Mouse (Mus musculus) liver (tissue): ENCODE results near the gene Mybl2.

Experiments used
- DNase-seq: peaks from one replicate; pipeline ENCODE4 v3.0.0-alpha.2; 2020; ENCODE audit warnings: mixed read lengths

Gene Mybl2

GRCm38 (mm10) chr2:163073023-163073757 is 18.7 kb downstream of the Mybl2 start:
- DNase-seq: no peak

DNA sequence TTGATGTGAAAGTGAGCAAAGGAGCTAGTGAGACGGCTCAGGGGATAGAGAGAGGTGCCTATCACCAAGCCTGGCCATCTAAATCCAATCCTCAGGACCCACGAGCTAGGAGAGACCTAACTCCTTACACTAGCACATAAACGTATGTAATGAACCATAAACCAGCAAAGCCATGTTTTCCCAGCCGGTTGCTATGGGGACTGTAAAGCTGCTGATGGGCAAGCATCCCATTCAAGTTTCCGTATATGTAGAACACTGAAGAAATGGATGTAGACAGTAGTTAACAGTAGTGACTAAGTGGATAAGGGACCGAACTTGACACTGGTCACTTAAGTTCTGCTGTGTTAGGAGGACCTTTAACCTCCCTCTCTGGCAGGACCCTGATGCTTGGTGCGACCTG is 19.5 kb downstream of the Mybl2 start:
- DNase-seq: no peak

DNA sequence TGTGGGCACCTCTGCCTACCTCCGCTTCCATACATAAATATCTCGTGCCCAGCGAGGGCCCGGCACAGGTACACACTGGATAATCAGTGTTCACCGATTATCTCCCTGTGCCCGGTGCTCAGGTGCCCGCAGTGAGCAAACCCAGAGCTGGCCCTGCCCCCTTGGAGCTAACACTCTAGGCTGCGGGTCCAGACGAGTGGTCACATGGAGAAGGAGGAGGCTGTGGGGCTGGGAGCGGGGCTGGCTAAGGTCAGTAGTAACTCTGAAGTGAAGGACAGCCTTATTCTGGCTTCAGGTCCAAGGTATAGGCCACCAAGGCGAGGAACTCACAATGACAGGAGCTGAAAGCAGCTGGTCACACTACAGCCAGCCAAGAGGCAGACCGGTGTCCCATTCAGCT is 20.3 kb downstream of the Mybl2 start:
- no peak for DNase-seq

DNA sequence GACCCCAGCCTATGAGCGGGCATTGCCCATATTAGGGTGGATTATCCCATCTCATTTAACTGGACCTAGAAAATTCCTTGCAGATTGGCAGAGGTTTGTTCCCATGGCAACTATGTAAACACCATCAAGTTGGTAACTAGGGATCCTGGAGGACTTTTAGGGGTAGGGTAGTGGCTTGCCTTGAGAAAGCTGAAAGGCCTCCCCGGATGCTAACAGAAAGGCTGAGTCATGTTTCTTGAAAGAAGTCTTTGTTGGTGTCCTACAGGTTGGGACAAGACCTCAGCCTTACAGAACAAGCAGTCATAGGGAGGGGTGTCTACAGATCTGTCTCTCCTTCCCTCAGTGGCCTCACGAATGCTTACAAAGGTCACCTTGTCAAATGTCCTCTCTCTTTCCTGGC is 20.7 kb downstream of the Mybl2 start:
- DNase-seq: no peak

GRCm38 (mm10) chr2:163079041-163079440 is 24.6 kb downstream of the Mybl2 start:
- DNase-seq: no peak

- peak; percentile 19 for DNase-seq
These were observed 28.1 kb downstream of the Mybl2 start for GRCm38 (mm10) chr2:163082591-163082990.

GRCm38 (mm10) chr2:163084519-163084918 is 30.0 kb downstream of the Mybl2 start:
- DNase-seq: no peak

DNA sequence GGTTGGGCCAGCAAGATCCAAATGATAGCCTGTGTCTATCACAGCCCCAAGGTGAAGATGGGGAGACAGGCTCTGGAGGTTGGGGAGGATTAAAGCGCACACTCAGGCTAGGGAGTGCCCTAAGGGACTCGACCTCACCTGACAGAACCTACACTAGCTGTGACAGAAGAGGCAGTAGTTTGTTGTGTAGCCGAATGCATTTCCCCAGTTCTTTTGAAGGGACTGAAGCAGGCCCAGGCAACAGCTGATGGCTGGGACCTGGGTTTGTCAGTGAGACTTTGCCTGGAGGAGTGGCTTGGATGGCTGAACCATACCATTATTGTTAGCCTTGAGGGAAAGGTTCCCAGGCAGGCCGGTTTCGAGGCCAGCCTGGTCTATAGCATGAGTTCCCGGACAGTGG is 30.6 kb downstream of the Mybl2 start:
- no peak for DNase-seq

DNA sequence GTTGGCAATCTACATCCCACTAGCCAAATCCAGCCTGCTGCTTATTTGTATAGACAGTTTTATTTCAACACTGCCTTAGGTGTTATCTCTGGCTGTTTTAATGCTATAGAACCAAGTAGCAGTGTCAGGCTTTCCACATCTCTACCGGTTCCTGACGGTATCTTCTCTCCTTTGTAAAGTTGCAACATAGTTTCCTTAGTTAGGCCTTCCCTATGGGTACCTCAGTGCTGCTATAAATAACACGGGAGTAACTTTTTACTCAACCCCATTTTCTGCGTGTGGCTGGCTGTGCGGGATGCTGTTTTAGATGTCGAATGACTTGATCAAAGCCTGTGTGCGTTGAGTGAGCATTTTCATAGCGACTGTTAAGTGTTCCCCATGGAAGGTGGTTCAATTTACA is 32.1 kb downstream of the Mybl2 start:
- no peak for DNase-seq

GRCm38 (mm10) chr2:163087728-163088127 is 33.2 kb downstream of the Mybl2 start, which contains the start of gene Gtsf1l:
TSS of gene Gtsf1l (minus strand) at chr2:163087855.
- no peak for DNase-seq

GRCm38 (mm10) chr2:163089475-163090123 is 35.1 kb downstream of the Mybl2 start:
- peak; percentile 34 for DNase-seq

DNA sequence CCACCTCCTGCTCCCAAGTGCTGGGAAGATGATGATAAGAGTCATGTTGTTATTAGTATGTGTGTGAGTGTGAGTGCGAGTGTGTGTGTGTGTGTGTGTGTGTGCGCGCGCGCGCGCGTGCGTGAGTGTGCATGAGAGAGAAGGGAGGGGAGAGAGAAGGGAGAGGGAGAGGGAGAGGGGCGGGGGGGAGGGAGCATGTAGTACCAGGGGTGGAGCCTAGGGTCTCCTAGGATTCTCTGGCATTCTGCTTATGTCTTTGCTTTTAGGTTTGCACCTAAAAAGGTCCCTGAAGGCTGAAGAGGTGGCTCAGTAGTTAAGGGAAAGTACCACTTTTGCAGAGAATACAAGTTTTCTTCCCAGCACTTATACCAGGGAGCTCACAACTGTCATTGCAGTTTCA is 40.4 kb downstream of the Mybl2 start:
- DNase-seq: no peak

GRCm38 (mm10) chr2:163095784-163096183 is 41.3 kb downstream of the Mybl2 start:
- no peak for DNase-seq

GRCm38 (mm10) chr2:163099919-163100318 is 45.4 kb downstream of the Mybl2 start:
- no peak for DNase-seq

DNA sequence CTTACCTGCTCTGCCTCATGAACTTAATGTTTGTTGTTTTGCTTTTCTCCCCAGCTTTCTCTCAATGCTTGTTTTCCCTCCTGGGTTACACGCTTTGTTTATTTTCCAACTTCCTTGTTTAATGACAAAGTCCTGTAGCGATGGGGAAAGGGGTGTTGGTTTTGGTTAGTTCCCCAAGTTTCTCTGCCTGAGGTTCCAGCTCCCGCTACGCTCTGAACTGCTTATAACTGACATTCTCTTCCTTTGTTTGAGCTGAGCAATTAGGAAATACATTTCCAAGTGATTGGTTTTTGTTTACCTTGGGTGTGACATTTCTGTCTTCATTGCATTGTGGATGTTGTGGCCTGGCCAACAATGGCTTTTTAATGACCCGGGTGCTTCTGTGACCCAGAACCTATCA is 46.1 kb downstream of the Mybl2 start:
- DNase-seq: no peak

- DNase-seq: peak; percentile 58
These were observed 47.2 kb downstream of the Mybl2 start for GRCm38 (mm10) chr2:163101646-163102203.

DNA sequence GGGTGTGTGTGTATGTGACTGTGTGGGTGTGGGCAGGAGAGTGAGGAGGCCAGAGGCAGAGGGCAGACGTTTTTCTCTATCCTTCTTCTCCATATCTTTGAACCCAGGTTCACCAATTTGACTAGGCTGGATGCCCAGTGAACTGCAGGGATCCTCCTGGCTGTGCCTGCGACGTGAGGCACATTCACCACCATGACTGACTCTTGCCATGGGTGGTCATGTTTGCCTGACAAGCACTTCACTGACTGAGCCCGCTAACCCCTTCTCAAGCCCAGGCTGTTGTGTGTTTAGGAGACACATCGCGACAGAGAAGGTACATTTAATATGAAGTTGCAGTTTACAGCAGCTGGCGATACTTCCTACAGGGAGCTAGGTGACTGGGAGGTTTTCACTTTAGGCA is 47.7 kb downstream of the Mybl2 start:
- DNase-seq: no peak

DNA sequence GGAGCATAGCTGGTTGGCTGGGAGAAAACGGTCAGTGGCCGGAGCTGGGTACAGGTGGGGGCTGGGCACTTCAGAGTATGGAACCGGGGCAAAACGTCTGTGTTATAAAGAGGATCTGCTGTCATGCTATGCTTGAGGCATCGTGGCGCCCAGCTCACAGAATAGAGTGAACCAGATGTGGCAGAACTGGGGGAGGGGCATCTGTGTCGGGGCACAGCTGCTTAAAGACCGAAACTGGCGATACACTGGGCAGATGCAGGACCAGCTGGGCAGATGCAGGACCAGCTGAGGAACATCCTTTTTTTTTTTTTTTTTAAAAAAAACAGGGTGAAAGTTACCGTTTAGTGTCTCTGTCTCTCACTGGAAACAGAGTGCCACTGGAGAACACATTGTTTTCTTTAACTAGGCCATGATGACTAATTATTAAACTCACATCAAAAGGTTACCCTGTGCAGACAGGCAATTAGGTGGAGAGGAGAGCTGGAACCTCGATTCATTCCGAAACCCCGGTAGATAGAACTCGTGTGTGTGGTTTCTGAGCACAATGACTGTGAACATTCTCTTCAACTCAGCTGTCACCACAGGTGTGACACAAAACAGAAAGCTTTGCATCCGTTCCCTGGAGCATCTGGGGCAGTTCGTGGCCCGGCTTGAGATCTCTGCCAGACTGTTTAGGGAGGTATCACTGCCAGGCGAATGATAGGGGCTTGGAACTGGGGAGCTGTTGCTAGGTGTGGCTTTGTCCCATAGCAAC is 48.6 kb downstream of the Mybl2 start:
- DNase-seq: no peak

DNA sequence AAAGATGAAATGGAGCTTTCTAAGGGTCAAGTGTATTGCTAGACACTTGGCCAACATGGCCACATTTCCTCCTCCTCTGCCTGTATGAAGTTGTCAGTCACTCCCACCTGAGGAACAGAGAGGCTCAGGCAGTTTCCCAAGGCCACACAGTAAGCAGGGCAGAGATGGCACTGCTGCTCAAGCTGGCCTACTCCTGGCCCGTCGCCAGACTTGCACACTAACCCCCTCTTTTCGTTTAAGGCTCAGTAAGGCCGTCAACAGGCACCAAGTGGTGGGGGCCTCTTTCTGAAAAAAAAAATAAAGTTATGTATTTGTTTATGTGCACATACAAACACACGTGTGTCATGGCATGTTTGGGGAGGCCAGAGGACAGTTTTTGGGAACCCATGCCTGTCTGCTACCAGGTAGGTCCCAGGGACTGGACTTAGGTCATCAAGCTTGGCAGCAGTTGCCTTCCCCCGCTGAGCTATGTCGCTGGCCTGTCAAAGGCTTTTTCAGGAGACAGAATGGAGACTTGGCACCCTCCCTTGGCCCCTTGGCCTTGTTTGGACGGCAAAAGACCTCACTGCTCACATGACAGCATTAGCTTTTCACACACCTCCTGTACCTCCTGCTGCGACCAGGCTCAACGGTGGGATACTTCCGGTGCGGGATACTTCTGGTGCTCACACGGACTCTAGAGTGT is 49.7 kb downstream of the Mybl2 start:
- DNase-seq: no peak

DNA sequence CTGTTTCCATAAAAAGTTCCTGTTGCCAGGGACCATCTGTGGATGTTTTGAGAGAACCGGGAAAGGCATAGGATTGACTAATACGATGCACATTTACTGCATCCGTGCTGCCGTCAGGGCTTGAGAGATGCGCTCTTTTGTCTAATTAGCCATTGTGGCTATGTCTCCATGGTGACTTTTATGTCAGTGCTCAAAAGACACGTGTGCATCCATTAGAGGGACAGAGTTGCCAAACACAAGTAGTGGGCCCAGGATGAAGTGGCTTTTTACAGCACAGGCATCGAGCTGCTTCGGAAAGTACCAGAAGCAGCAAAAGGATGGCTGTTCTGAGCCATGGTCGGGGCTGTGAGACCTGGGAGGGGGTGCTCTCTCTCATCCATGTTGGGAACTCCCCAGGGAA is 53.9 kb downstream of the Mybl2 start:
- no peak for DNase-seq

DNA sequence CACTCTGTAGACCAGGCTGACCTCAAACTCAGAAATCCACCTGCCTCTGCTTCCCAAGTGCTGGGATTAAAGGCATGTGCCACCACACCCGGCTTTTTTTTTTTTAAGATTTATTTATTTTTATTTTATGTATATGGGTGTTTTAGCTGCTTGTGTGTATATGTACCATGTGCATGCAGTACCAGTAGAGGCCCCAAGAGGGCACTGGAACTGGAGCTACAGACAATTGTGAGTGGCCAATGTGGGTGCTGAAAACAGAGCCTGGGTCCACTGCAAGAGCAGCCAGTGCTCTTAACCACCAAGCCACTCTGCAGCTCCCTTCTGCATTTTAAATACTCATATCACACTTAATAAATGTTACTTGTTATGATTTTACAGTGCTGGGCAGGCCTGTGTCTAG is 56.2 kb downstream of the Mybl2 start:
- DNase-seq: no peak

- no peak for DNase-seq
These were observed 57.1 kb downstream of the Mybl2 start for GRCm38 (mm10) chr2:163111413-163112201.
